Mouse (Mus musculus) MEL (cell line): ENCODE data around the gene Nos1ap. TPM values are rescaled to one million over a fixed set of nuclear protein-coding genes. Genes with fewer than 3 reads are reported as not detected.

Source experiments
- DNase-seq: peaks from one replicate; pipeline ENCODE4 v3.0.0; 2011; ENCODE audit warnings: low read depth, low spot score
- H3K27ac ChIP-seq: 2 replicates; pipeline ENCODE4 v1.5.1; 2012; ENCODE audit warnings: low read depth, mild to moderate bottlenecking, control low read depth, low read length, moderate library complexity; ENCODE audit not compliant: control insufficient read depth
- H3K27me3 ChIP-seq, 2 experiments: fragments of 150-350 bp in 1 of 2; sonication (generic) in 1 of 2; 2 replicates each; pipeline ENCODE4 v1.6.1; 2012; ENCODE audit warnings: low read length in 2 of 2, mild to moderate bottlenecking in 2 of 2, improper control_type of control experiment in 1 of 2, moderate library complexity in 1 of 2; ENCODE audit not compliant: insufficient read depth in 2 of 2, control insufficient read depth in 1 of 2
- H3K36me3 ChIP-seq, 2 experiments: 2 replicates each; pipeline ENCODE4 v1.6.1; 2012 to 2014; ENCODE audit warnings: low read length in 2 of 2, improper control_type of control experiment in 1 of 2, inconsistent platforms in 1 of 2, mild to moderate bottlenecking in 1 of 2; ENCODE audit not compliant: insufficient read depth in 2 of 2, control insufficient read depth in 1 of 2
- H3K4me1 ChIP-seq, 2 experiments: fragments of 150-350 bp in 1 of 2; sonication (generic) in 1 of 2; 2 replicates each; pipeline ENCODE4 v1.6.1; 2012; ENCODE audit warnings: low read length in 2 of 2, improper control_type of control experiment in 1 of 2, mild to moderate bottlenecking in 1 of 2; ENCODE audit not compliant: insufficient read depth in 2 of 2, control insufficient read depth in 1 of 2
- H3K4me3 ChIP-seq, 2 experiments: fragments of 150-350 bp in 1 of 2; sonication (generic) in 1 of 2; 2 replicates each; pipeline ENCODE4 v1.5.1; 2012; ENCODE audit warnings: low read depth in 2 of 2, low read length in 2 of 2, mild to moderate bottlenecking in 2 of 2, moderate library complexity in 2 of 2, control low read depth in 1 of 2, improper control_type of control experiment in 1 of 2; ENCODE audit not compliant: control insufficient read depth in 1 of 2, insufficient read depth in 1 of 2
- H3K79me2 ChIP-seq: 2 replicates; pipeline ENCODE4 v1.6.1; 2012; ENCODE audit warnings: mild to moderate bottlenecking, low read length, moderate library complexity; ENCODE audit not compliant: control insufficient read depth, poor library complexity, insufficient read depth
- H3K9ac ChIP-seq: 2 replicates; pipeline ENCODE4 v1.6.1; 2012; ENCODE audit warnings: low read depth, mild to moderate bottlenecking, control low read depth, low read length, moderate library complexity; ENCODE audit not compliant: control insufficient read depth, poor library complexity, severe bottlenecking
- H3K9me3 ChIP-seq: fragments of 150-350 bp; sonication (generic); replicated peaks from 2 replicates; pipeline ENCODE4 v1.6.1; 2012; ENCODE audit warnings: mild to moderate bottlenecking, low read length, improper control_type of control experiment, moderate library complexity; ENCODE audit not compliant: insufficient read depth
- BHLHE40 ChIP-seq: IDR thresholded peaks from 2 replicates; pipeline ENCODE4 v1.6.1; 2012; ENCODE audit warnings: low read depth, mild to moderate bottlenecking, inconsistent platforms, low read length, improper control_type of control experiment, borderline replicate concordance
- CHD1 ChIP-seq: IDR thresholded peaks from 2 replicates; pipeline ENCODE4 v1.6.1; 2012; ENCODE audit warnings: low read depth, mild to moderate bottlenecking, inconsistent platforms, low read length, improper control_type of control experiment
- CHD2 ChIP-seq: IDR thresholded peaks from 2 replicates; pipeline ENCODE4 v1.6.1; 2011; ENCODE audit warnings: low read length, improper control_type of control experiment
- CTCF ChIP-seq, 3 experiments: IDR thresholded peaks in 2 of 3; conservative IDR thresholded peaks in 1 of 3; 2 replicates each; pipeline ENCODE4 v1.5.1; 2011 to 2012; ENCODE audit warnings: low read length in 3 of 3, low read depth in 2 of 3, mild to moderate bottlenecking in 2 of 3, improper control_type of control experiment in 1 of 3, inconsistent platforms in 1 of 3, mixed read lengths in 1 of 3, moderate library complexity in 1 of 3; ENCODE audit not compliant: control insufficient read depth in 1 of 3, insufficient read depth in 1 of 3, poor library complexity in 1 of 3, severe bottlenecking in 1 of 3
- ETS1 ChIP-seq: IDR thresholded peaks from 2 replicates; pipeline ENCODE4 v1.6.1; 2012; ENCODE audit warnings: low read depth, mild to moderate bottlenecking, inconsistent platforms, low read length, improper control_type of control experiment, moderate library complexity
- GABPA ChIP-seq: IDR thresholded peaks from 2 replicates; pipeline ENCODE4 v1.6.1; 2012; ENCODE audit warnings: low read depth, mild to moderate bottlenecking, inconsistent platforms, low read length, improper control_type of control experiment, moderate library complexity
- GATA1 ChIP-seq: IDR thresholded peaks from 2 replicates; pipeline ENCODE4 v1.6.1; 2011; ENCODE audit warnings: low read depth, low read length, improper control_type of control experiment
- JUND ChIP-seq: IDR thresholded peaks from 2 replicates; pipeline ENCODE4 v1.6.1; 2011; ENCODE audit warnings: low read depth, mild to moderate bottlenecking, improper control_type of control experiment, low read length
- KAT2A ChIP-seq: conservative IDR thresholded peaks from 2 replicates; pipeline ENCODE4 v1.6.1; 2012; ENCODE audit warnings: low read depth, low read length, improper control_type of control experiment, inconsistent platforms
- MAFK ChIP-seq: IDR thresholded peaks from 2 replicates; pipeline ENCODE4 v1.6.1; 2011; ENCODE audit warnings: low read depth, mild to moderate bottlenecking, low read length, improper control_type of control experiment, borderline replicate concordance
- MAX ChIP-seq: IDR thresholded peaks from 2 replicates; pipeline ENCODE4 v1.6.1; 2011; ENCODE audit warnings: low read length, improper control_type of control experiment
- MAZ ChIP-seq: IDR thresholded peaks from 2 replicates; pipeline ENCODE4 v1.6.1; 2012; ENCODE audit warnings: low read depth, mild to moderate bottlenecking, inconsistent platforms, low read length, improper control_type of control experiment
- MEF2A ChIP-seq: IDR thresholded peaks from 2 replicates; pipeline ENCODE4 v1.6.1; 2014; ENCODE audit warnings: low read depth, mild to moderate bottlenecking, inconsistent platforms, low read length, improper control_type of control experiment; ENCODE audit not compliant: poor library complexity, insufficient replicate concordance, severe bottlenecking; ENCODE audit errors: extremely low read depth
- MXI1 ChIP-seq: IDR thresholded peaks from 2 replicates; pipeline ENCODE4 v1.6.1; 2011; ENCODE audit warnings: mild to moderate bottlenecking, low read depth, low read length, improper control_type of control experiment
- MYB ChIP-seq: IDR thresholded peaks from 2 replicates; pipeline ENCODE4 v1.6.1; 2011; ENCODE audit warnings: mild to moderate bottlenecking, low read depth, low read length, improper control_type of control experiment
- MYC ChIP-seq: IDR thresholded peaks from 2 replicates; pipeline ENCODE4 v1.6.1; 2011; ENCODE audit warnings: low read depth, mild to moderate bottlenecking, low read length, improper control_type of control experiment, moderate library complexity
- NELFE ChIP-seq: IDR thresholded peaks from 2 replicates; pipeline ENCODE4 v1.6.1; 2011; ENCODE audit warnings: low read depth, low read length, improper control_type of control experiment
- POLR2A ChIP-seq, 2 experiments: IDR thresholded peaks; 2 replicates each; pipeline ENCODE4 v1.6.1; 2011 to 2012; ENCODE audit warnings: low read length in 2 of 2, mild to moderate bottlenecking in 2 of 2, control low read depth in 1 of 2, improper control_type of control experiment in 1 of 2, low read depth in 1 of 2, moderate library complexity in 1 of 2; ENCODE audit not compliant: control insufficient read depth in 1 of 2, insufficient read depth in 1 of 2, poor library complexity in 1 of 2
- RAD21 ChIP-seq: IDR thresholded peaks from 2 replicates; pipeline ENCODE4 v1.6.1; 2011; ENCODE audit warnings: mild to moderate bottlenecking, low read depth, low read length, improper control_type of control experiment
- RCOR1 ChIP-seq: IDR thresholded peaks from 2 replicates; pipeline ENCODE4 v1.6.1; 2012; ENCODE audit warnings: low read depth, mild to moderate bottlenecking, inconsistent platforms, low read length, improper control_type of control experiment
- SIN3A ChIP-seq: IDR thresholded peaks from 2 replicates; pipeline ENCODE4 v1.6.1; 2012; ENCODE audit warnings: low read length, improper control_type of control experiment, inconsistent platforms
- SMC3 ChIP-seq: IDR thresholded peaks from 2 replicates; pipeline ENCODE4 v1.6.1; 2011; ENCODE audit warnings: low read depth, low read length, improper control_type of control experiment
- TAL1 ChIP-seq: IDR thresholded peaks from 2 replicates; pipeline ENCODE4 v1.6.1; 2012; ENCODE audit warnings: mild to moderate bottlenecking, inconsistent platforms, low read length, moderate library complexity, mixed read lengths
- UBTF ChIP-seq: IDR thresholded peaks from 2 replicates; pipeline ENCODE4 v1.6.1; 2012; ENCODE audit warnings: low read depth, mild to moderate bottlenecking, inconsistent platforms, low read length, improper control_type of control experiment, moderate library complexity, borderline replicate concordance; ENCODE audit not compliant: insufficient read depth
- USF1 ChIP-seq: IDR thresholded peaks from 2 replicates; pipeline ENCODE4 v1.6.1; 2014; ENCODE audit warnings: low read depth, mild to moderate bottlenecking, inconsistent platforms, low read length, improper control_type of control experiment, moderate library complexity
- USF2 ChIP-seq, 2 experiments: IDR thresholded peaks; 2 replicates each; pipeline ENCODE4 v1.6.1; 2011 to 2012; ENCODE audit warnings: improper control_type of control experiment in 2 of 2, low read length in 2 of 2, borderline replicate concordance in 1 of 2, inconsistent platforms in 1 of 2, low read depth in 1 of 2, mild to moderate bottlenecking in 1 of 2; ENCODE audit not compliant: insufficient read depth in 1 of 2
- ZC3H11A ChIP-seq: IDR thresholded peaks from 2 replicates; pipeline ENCODE4 v1.6.1; 2012; ENCODE audit warnings: low read depth, mild to moderate bottlenecking, inconsistent platforms, low read length, improper control_type of control experiment
- ZMIZ1 ChIP-seq: IDR thresholded peaks from 2 replicates; pipeline ENCODE4 v1.6.1; 2012; ENCODE audit warnings: low read depth, mild to moderate bottlenecking, inconsistent platforms, low read length, improper control_type of control experiment, moderate library complexity
- ZNF384 ChIP-seq: IDR thresholded peaks from 2 replicates; pipeline ENCODE4 v1.6.1; 2012; ENCODE audit warnings: low read depth, mild to moderate bottlenecking, inconsistent platforms, low read length, improper control_type of control experiment
- polyA plus RNA-seq, 2 experiments: library from polyadenylated mRNA; stranded (reverse) in 1 of 2; unstranded in 1 of 2; fragments of >175 nt in 1 of 2; fragments of >200 nt in 1 of 2; gene quantifications; 2 replicates each; pipeline versions ENCODE4 v1.2.1 to v1.2.4; 2012; ENCODE audit warnings: low replicate concordance in 2 of 2, low read depth in 1 of 2; ENCODE audit not compliant: insufficient read length in 2 of 2, insufficient read depth in 1 of 2, missing spikeins in 1 of 2
- total RNA-seq: library from RNA; depleted of rRNA; stranded (reverse); fragments of 300-350 nt; gene quantifications from 2 replicates; pipeline ENCODE4 v1.2.3, GENCODE M21; 2012

Gene Nos1ap
- total and polyA plus RNA-seq, 3 experiments = 0.62 to 2.4 TPM; not detected in 1

DNA sequence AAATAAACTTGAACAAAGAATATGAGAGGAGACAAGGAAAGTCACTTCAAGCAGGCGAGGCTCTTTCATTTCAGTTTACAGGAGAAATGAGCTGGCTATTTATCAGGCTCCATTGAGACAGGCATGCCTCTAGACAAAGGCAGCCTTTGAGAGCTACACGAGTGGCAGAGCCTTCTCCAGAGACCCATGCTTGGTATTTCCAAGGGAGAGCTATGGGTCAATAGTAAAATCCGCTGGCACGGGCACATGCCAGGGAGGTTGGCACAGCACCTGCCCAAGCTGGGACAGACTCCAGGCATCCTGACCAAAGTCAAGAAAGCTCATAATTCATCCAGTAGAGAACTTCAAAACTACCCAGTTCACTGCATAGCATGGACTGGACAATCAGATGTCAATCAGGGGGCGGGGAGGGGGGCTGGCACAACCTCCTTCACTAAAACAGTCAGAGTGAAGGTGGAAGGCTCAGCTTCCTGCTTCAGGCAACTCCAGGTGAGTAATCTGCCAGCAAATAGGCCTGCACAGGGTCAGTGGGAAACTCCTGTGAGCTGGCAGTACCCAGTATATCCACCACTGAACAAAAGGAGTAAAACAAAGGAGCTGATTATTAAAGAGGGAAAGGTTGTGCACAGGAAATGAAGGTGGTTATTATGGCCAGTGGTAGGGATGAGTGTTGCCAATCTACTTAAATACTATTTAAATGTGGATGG, 129.6 kb downstream of the Nos1ap start:
- Histone ChIP-seq H3K27me3 (no peaks in the 10 kb centered on the region), H3K79me2 (no peaks in the 10 kb centered on the region), H3K9me3 (no peaks in the 10 kb centered on the region), H3K27ac (no peak overlapping the region), H3K4me3 (no peak overlapping the region), H3K4me1 (no peaks in the 10 kb centered on the region), H3K9ac (no peak overlapping the region), H3K36me3 (no peaks in the 10 kb centered on the region)
- TF ChIP-seq MAX = no peak
- no peak for TF ChIP-seq NELFE
- no peak for TF ChIP-seq ETS1
- TF ChIP-seq MYC = no peak
- TF ChIP-seq UBTF = no peak
- no peak for TF ChIP-seq SMC3
- TF ChIP-seq SIN3A = no peak
- TF ChIP-seq JUND = no peak
- no peak for TF ChIP-seq ZC3H11A
- TF ChIP-seq GABPA = no peak
- no peak for TF ChIP-seq RCOR1
- no peak for TF ChIP-seq GATA1
- no peak for TF ChIP-seq TAL1
- TF ChIP-seq MYB = no peak
- no peak for DNase-seq

DNA sequence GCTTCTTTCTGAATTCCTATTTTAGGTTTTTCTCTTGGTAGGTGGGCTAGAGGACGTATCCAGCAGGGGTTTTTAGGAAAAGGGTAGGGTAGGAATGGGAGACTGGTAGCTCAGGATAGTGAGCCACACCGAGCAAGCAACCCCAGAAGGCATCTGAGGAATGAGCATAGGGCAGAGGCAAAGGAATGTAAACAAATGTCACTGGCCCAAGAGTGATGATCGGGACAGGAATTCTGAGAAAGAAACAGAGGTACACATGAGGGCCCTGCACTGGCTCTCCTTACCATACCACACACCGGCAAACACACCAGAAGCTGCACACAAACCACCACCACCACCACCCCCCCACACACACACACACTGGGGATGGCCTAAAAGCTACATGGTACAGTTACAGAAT, 132.0 kb downstream of the Nos1ap start:
- H3K9ac ChIP-seq = no peak overlapping the region
- no peak overlapping the region for H3K4me3 ChIP-seq
- no peaks in the 10 kb centered on the region for H3K36me3 ChIP-seq
- DNase-seq = no peak
- no peaks in the 10 kb centered on the region for H3K9me3 ChIP-seq
- H3K79me2 ChIP-seq = no peaks in the 10 kb centered on the region
- TF ChIP-seq MXI1 = no peak
- no peak for TF ChIP-seq MAZ
- no peak for TF ChIP-seq CHD1
- TF ChIP-seq USF2 (IDR thresholded peaks at IDR 0.05; ENCODE audit: borderline replicate concordance in 1 of 2, insufficient read depth in 1 of 2, low read depth in 1 of 2, low read length in 2 of 2) = no peak
- TF ChIP-seq CTCF (IDR thresholded peaks at IDR 0.05 in 2 of 3, conservative IDR thresholded peaks at IDR 0.05 in 1 of 3; ENCODE audit: control insufficient read depth in 1 of 3, insufficient read depth in 1 of 3, low read depth in 2 of 3, low read length in 3 of 3, poor library complexity in 1 of 3, severe bottlenecking in 1 of 3) = no peak
- no peak for TF ChIP-seq USF1
- TF ChIP-seq MAFK = no peak
- no peak for TF ChIP-seq MEF2A
- no peak for TF ChIP-seq RCOR1
- TF ChIP-seq POLR2A (IDR thresholded peaks at IDR 0.05; ENCODE audit: control insufficient read depth in 1 of 2, insufficient read depth in 1 of 2, low read depth in 1 of 2, low read length in 2 of 2, poor library complexity in 1 of 2) = no peak
- TF ChIP-seq ZMIZ1 = no peak
- no peak for TF ChIP-seq GABPA
- TF ChIP-seq CHD2 = no peak
- no peak for TF ChIP-seq ZNF384
- TF ChIP-seq UBTF = no peak
- no peak for TF ChIP-seq NELFE
- no peak for TF ChIP-seq KAT2A
- TF ChIP-seq ETS1 = no peak
- TF ChIP-seq RAD21 = no peak
- TF ChIP-seq BHLHE40 = no peak
- TF ChIP-seq, all 39 proteins: peak for 0
- H3K27ac ChIP-seq = no peak overlapping the region
- H3K27me3 ChIP-seq = no peaks in the 10 kb centered on the region
- no peaks in the 10 kb centered on the region for H3K4me1 ChIP-seq
